Mouse (Mus musculus): ENCODE data around the gene Retreg1. TPM values are rescaled to one million over a fixed set of nuclear protein-coding genes. Genes with fewer than 3 reads are reported as not detected.

Gene Retreg1
- total RNA-seq, 2 experiments from 2014 or later, result 23.1 to 30.4 TPM

GRCm38 (mm10) chr15:25940397-25941377, 97.7 kb downstream of the Retreg1 start:
- ATAC-seq (replicated peaks; ENCODE audit: poor library complexity, severe bottlenecking), result peak; percentile 86

GRCm38 (mm10) chr15:25941514-25941913, 98.5 kb downstream of the Retreg1 start:
- ATAC-seq (replicated peaks; ENCODE audit: poor library complexity, severe bottlenecking), result no peak

- ATAC-seq (replicated peaks; ENCODE audit: poor library complexity, severe bottlenecking), result no peak
Observed at GRCm38 (mm10) chr15:25942415-25942814, 99.4 kb downstream of the Retreg1 start.

GRCm38 (mm10) chr15:25943386-25944137, 100.6 kb downstream of the Retreg1 start:
- ATAC-seq (replicated peaks; ENCODE audit: poor library complexity, severe bottlenecking), result no peak

- ATAC-seq (replicated peaks; ENCODE audit: poor library complexity, severe bottlenecking), result no peak
Observed at GRCm38 (mm10) chr15:25945224-25945623, 102.2 kb downstream of the Retreg1 start.

GRCm38 (mm10) chr15:25946482-25946881, 103.5 kb downstream of the Retreg1 start:
- ATAC-seq (replicated peaks; ENCODE audit: poor library complexity, severe bottlenecking), result no peak

- ATAC-seq (replicated peaks; ENCODE audit: poor library complexity, severe bottlenecking), result peak; percentile 52
Observed at GRCm38 (mm10) chr15:25947383-25947782, 104.4 kb downstream of the Retreg1 start.

GRCm38 (mm10) chr15:25948257-25949223, 105.6 kb downstream of the Retreg1 start:
- no peak for ATAC-seq (replicated peaks; ENCODE audit: poor library complexity, severe bottlenecking)

- no peak for ATAC-seq (replicated peaks; ENCODE audit: poor library complexity, severe bottlenecking)
Observed at GRCm38 (mm10) chr15:25949696-25950095, 106.7 kb downstream of the Retreg1 start.

GRCm38 (mm10) chr15:25950584-25950983, 107.6 kb downstream of the Retreg1 start:
- ATAC-seq (replicated peaks; ENCODE audit: poor library complexity, severe bottlenecking), result peak; percentile 48

GRCm38 (mm10) chr15:25951037-25951436, 108.1 kb downstream of the Retreg1 start:
- ATAC-seq (replicated peaks; ENCODE audit: poor library complexity, severe bottlenecking), result no peak

- ATAC-seq (replicated peaks; ENCODE audit: poor library complexity, severe bottlenecking), result no peak
Observed at GRCm38 (mm10) chr15:25956001-25956400, 113.0 kb downstream of the Retreg1 start.

GRCm38 (mm10) chr15:25956422-25957117, 113.6 kb downstream of the Retreg1 start:
- no peak for ATAC-seq (replicated peaks; ENCODE audit: poor library complexity, severe bottlenecking)

GRCm38 (mm10) chr15:25957651-25958050, 114.7 kb downstream of the Retreg1 start:
- ATAC-seq (replicated peaks; ENCODE audit: poor library complexity, severe bottlenecking), result no peak

GRCm38 (mm10) chr15:25959375-25959774, 116.4 kb downstream of the Retreg1 start:
- ATAC-seq (replicated peaks; ENCODE audit: poor library complexity, severe bottlenecking), result peak; percentile 81

GRCm38 (mm10) chr15:25960231-25960630, 117.3 kb downstream of the Retreg1 start:
- no peak for ATAC-seq (replicated peaks; ENCODE audit: poor library complexity, severe bottlenecking)

- ATAC-seq (replicated peaks; ENCODE audit: poor library complexity, severe bottlenecking), result peak; percentile 86
Observed at GRCm38 (mm10) chr15:25966220-25966774, 123.3 kb downstream of the Retreg1 start.

- ATAC-seq (replicated peaks; ENCODE audit: poor library complexity, severe bottlenecking), result peak; percentile 43
Observed at GRCm38 (mm10) chr15:25971596-25971995, 128.6 kb downstream of the Retreg1 start.

- ATAC-seq (replicated peaks; ENCODE audit: poor library complexity, severe bottlenecking), result peak; percentile 89
Observed at GRCm38 (mm10) chr15:25972758-25973157, 129.8 kb downstream of the Retreg1 start.

All from granulocyte monocyte progenitor cell, adult 5-6 weeks (primary cell).